8 mouse cellular contexts compared by ENCODE assay signal in genomic region chr1:192061666-192062306, GRCm38 (mm10). TPM values are rescaled to one million over a fixed set of nuclear protein-coding genes. Genes with fewer than 3 reads are reported as not detected.
DNase-seq lines count a peak whose midpoint lies in the region; ATAC-seq and TF ChIP-seq lines count a peak whose summit lies in the region.

No protein-coding gene starts in this region.

- DNase-seq in hindbrain, embryonic 10.5 days (ENCODE audit: low spot score): peak; percentile 17
- peak; percentile 78 for DNase-seq in Patski (ENCODE audit: low read depth, low spot score)
- peak; percentile 60 for DNase-seq in gonadal fat pad, adult 2 months (ENCODE audit: low read depth)
- peak; percentile 39 to 77 for DNase-seq in kidney, postnatal 25 days
- DNase-seq in lung, postnatal 4 days: peak; percentile 63 to 86
- DNase-seq in cerebellum, adult 8-10 months: no peak
- no peak for DNase-seq in spleen, postnatal 14 days (ENCODE audit: low spot score in 2 of 2)

- H3K4me1 ChIP-seq in hindbrain, embryonic 10.5 days (replicated peaks): peaks cover 4% of the 10 kb centered on the region; the same call in 1 of the 2 replicates
- H3K4me1 ChIP-seq in hindbrain, embryonic 12.5 days: peaks cover 3% of the 10 kb centered on the region; the same call in 1 of the 2 replicates

- no peak overlapping the region for H3K4me3 ChIP-seq in hindbrain, embryonic 10.5 days
- no peak overlapping the region for H3K4me3 ChIP-seq in hindbrain, embryonic 12.5 days

- CTCF ChIA-PET in Patski (lab: Charles Lee): interaction anchor here (1.0 to 1.7 kb wide), 5 partner anchors 15 to 227 kb away, joined by 4 to 6 read pairs (median 4); partner anchors contain the start of gene Traf5

- in situ Hi-C loops in Patski (cut with MboI; ENCODE audit: low pct_unique_long_range_greater_than_20kb): no loop called here

- H3K36me3 ChIP-seq in hindbrain, embryonic 10.5 days: no peaks in the 10 kb centered on the region
- H3K36me3 ChIP-seq in hindbrain, embryonic 12.5 days: no peaks in the 10 kb centered on the region

- no peaks in the 10 kb centered on the region for H3K27me3 ChIP-seq in hindbrain, embryonic 10.5 days (ENCODE audit: insufficient read depth, poor library complexity, severe bottlenecking)
- no peaks in the 10 kb centered on the region for H3K27me3 ChIP-seq in hindbrain, embryonic 12.5 days
- no peaks in the 10 kb centered on the region for H3K27me3 ChIP-seq in Patski

- TF ChIP-seq CTCF in Patski (IDR thresholded peaks at IDR 0.05): no peak

- no peak overlapping the region for H3K27ac ChIP-seq in hindbrain, embryonic 10.5 days
- H3K27ac ChIP-seq in hindbrain, embryonic 12.5 days: no peak overlapping the region

- peaks cover 4% of the 10 kb centered on the region; the same call in 1 of the 2 replicates for H3K9me3 ChIP-seq in hindbrain, embryonic 10.5 days
- no peaks in the 10 kb centered on the region for H3K9me3 ChIP-seq in hindbrain, embryonic 12.5 days (replicated peaks)

- no peak overlapping the region for H3K4me2 ChIP-seq in hindbrain, embryonic 12.5 days (replicated peaks)

- H3K9ac ChIP-seq in hindbrain, embryonic 12.5 days: no peak overlapping the region

- ATAC-seq in hindbrain, embryonic 12.5 days (ENCODE audit: low FRiP score): no peak
- peak; percentile 98 for ATAC-seq in Patski

- 64% methylated on average over 4 of the region's 4 CpGs for WGBS in hindbrain, embryonic 10.5 days
- 72% methylated on average over 4 of the region's 4 CpGs for WGBS in hindbrain, embryonic 12.5 days

- POLR2A ChIA-PET in Patski (lab: Charles Lee): no interaction called here

RNA-seq across cellular contexts. Expression of gene Traf5, which starts 30.6 kb away (rescaled TPM):
- 2.4 and 5.6 TPM in 2 replicates for polyA plus RNA-seq in hindbrain, embryonic 10.5 days (2016; fragmentation: Nextera tagmentation; extraction: Ambion mirVana)
- 4.1 and 5.3 TPM in 2 replicates for polyA plus RNA-seq in hindbrain, embryonic 12.5 days (2016; fragmentation: Nextera tagmentation; extraction: Ambion mirVana)
- polyA plus RNA-seq in Patski (2021): 23.2 TPM
- 13.4 and 14.0 TPM in 2 replicates for polyA plus RNA-seq in gonadal fat pad, adult 2 months (2012; rRNA removed)

Comparison
In these comparisons a context has a peak if more than half of its experiments do, and no peak if none do; other contexts are left out.
1. DNase-seq: peak in hindbrain, embryonic 10.5 days (single experiment), Patski (single experiment), gonadal fat pad, adult 2 months (single experiment), kidney, postnatal 25 days (2 of 2) and lung, postnatal 4 days (2 of 2); none in cerebellum, adult 8-10 months (single experiment) and spleen, postnatal 14 days (0 of 2).